Mouse (Mus musculus) liver, embryonic 14.5 days (tissue): ENCODE results near the gene Layn. TPM values are rescaled to one million over a fixed set of nuclear protein-coding genes. Genes with fewer than 3 reads are reported as not detected.

ENCODE experiments used
- ATAC-seq: fragments of 200-750 bp; cut with Nextera tagmentation; 2 replicates; pipeline ENCODE4 v1.8.0; 2017; ENCODE audit warnings: moderate number of reproducible peaks, mild to moderate bottlenecking, moderate library complexity; ENCODE audit not compliant: insufficient read depth
- DNase-seq, 3 experiments: peaks; one replicate each; pipeline ENCODE4 v3.0.0-alpha.2; 2012 to 2013; ENCODE audit warnings: low read depth in 3 of 3, low spot score in 3 of 3
- H3K27ac ChIP-seq: fragments of 300-500 bp; sonication (generic); 2 replicates; pipeline ENCODE4 v1.5.1; 2014; ENCODE audit warnings: moderate library complexity, mild to moderate bottlenecking, control low read depth, inconsistent platforms
- H3K27me3 ChIP-seq: fragments of 300-500 bp; sonication (generic); 2 replicates; pipeline ENCODE4 v1.6.1; 2014; ENCODE audit warnings: mild to moderate bottlenecking, low read length, moderate library complexity; ENCODE audit not compliant: control insufficient read depth, insufficient read depth
- H3K36me3 ChIP-seq: fragments of 300-500 bp; sonication (generic); replicated peaks from 2 replicates; pipeline ENCODE4 v1.6.1; 2014; ENCODE audit warnings: low read depth; ENCODE audit not compliant: control insufficient read depth, insufficient read depth
- H3K4me1 ChIP-seq, 2 experiments: fragments of 200-500 bp in 1 of 2; fragments of 300-500 bp in 1 of 2; sonication (generic) in 1 of 2; replicated peaks; 2 replicates each; pipeline ENCODE4 v1.6.1; 2012 to 2014; ENCODE audit warnings: antibody characterized with exemption in 1 of 2, inconsistent platforms in 1 of 2, low read length in 1 of 2; ENCODE audit not compliant: control insufficient read depth in 2 of 2, insufficient read depth in 2 of 2
- H3K4me2 ChIP-seq: fragments of 300-500 bp; sonication (generic); 2 replicates; pipeline ENCODE4 v1.6.1; 2014; ENCODE audit warnings: low read depth, mild to moderate bottlenecking, control low read depth, moderate library complexity
- H3K4me3 ChIP-seq, 2 experiments: fragments of 200-500 bp in 1 of 2; fragments of 300-500 bp in 1 of 2; sonication (generic) in 1 of 2; 2 replicates each; pipeline ENCODE4 v1.5.1; 2012 to 2014; ENCODE audit warnings: low read depth in 2 of 2, low read length in 2 of 2, mild to moderate bottlenecking in 2 of 2, control low read depth in 1 of 2, inconsistent platforms in 1 of 2, moderate library complexity in 1 of 2; ENCODE audit not compliant: insufficient read depth in 1 of 2
- H3K9ac ChIP-seq: fragments of 300-500 bp; sonication (generic); replicated peaks from 2 replicates; pipeline ENCODE4 v1.6.1; 2014; ENCODE audit warnings: mild to moderate bottlenecking, control low read depth, moderate library complexity
- H3K9me3 ChIP-seq: fragments of 300-500 bp; sonication (generic); 2 replicates; pipeline ENCODE4 v1.6.1; 2016; ENCODE audit warnings: low read length, mixed read lengths; ENCODE audit not compliant: control insufficient read depth
- CTCF ChIP-seq: IDR thresholded peaks from 2 replicates; pipeline ENCODE4 v1.5.1; 2016; ENCODE audit warnings: antibody characterized with exemption, low read depth, control low read depth
- EP300 ChIP-seq: IDR thresholded peaks from 2 replicates; pipeline ENCODE4 v1.6.1; 2016; ENCODE audit warnings: antibody characterized with exemption, low read depth
- WGBS: fragments of 180-500 bp; shearing (Covaris S2); extraction: QIAGEN DNeasy Blood & Tissue Kit; methylation state at CpG from one replicate; pipeline ENCODE4 v1.1.7; 2014; ENCODE audit not compliant: insufficient replicate concordance; 5-methylcytosine and 5-hydroxymethylcytosine counted together
- polyA plus RNA-seq, 2 experiments: library from polyadenylated mRNA; depleted of rRNA in 1 of 2; stranded (reverse) in 1 of 2; unstranded in 1 of 2; fragments of >200 nt; fragmentation: Nextera tagmentation in 1 of 2; extraction: Ambion mirVana in 1 of 2; gene quantifications; 2 replicates each; pipeline versions ENCODE4 v1.2.1 to v1.2.3; 2012 to 2014

Gene Layn
- polyA plus RNA-seq, 2 experiments: 0.45 to 1.1 TPM

- no peaks in the 10 kb centered on the region for H3K36me3 ChIP-seq
- H3K9me3 ChIP-seq: no peaks in the 10 kb centered on the region
- TF ChIP-seq CTCF (no peak; the same call in 1 of the 2 replicates), EP300 (no peak)
- H3K9ac ChIP-seq: no peak within 1 kb of the TSS
- H3K27me3 ChIP-seq: peaks cover 46% of the 10 kb centered on the region
- H3K4me2 ChIP-seq: peak within 1 kb of the TSS; percentile 33
- ATAC-seq (no peak), DNase-seq (no peak)
- WGBS: 8% methylated on average over 27 of the region's 27 CpGs
- no peaks in the 10 kb centered on the region for H3K4me1 ChIP-seq
- no peak within 1 kb of the TSS for H3K4me3 ChIP-seq
- H3K27ac ChIP-seq: no peak within 1 kb of the TSS
Observed at GRCm38 (mm10) chr9:51101756-51102425, 25.0 kb upstream of the Layn start, which contains the start of gene 4833427G06Rik. Gene 4833427G06Rik (minus strand): TSS chr9:51102078.

- H3K9ac ChIP-seq: no peak overlapping the region
- WGBS: 31% methylated on average over 2 of the region's 2 CpGs
- no peaks in the 10 kb centered on the region for H3K9me3 ChIP-seq
- no peak overlapping the region for H3K27ac ChIP-seq
- H3K36me3 ChIP-seq: no peaks in the 10 kb centered on the region
- TF ChIP-seq EP300: no peak
- TF ChIP-seq CTCF: no peak
- ATAC-seq (no peak), DNase-seq (no peak)
- H3K4me1 ChIP-seq: peaks cover 4 to 5% of the 10 kb centered on the region in 2 experiments; a peak in 3 of 4 replicates
- H3K4me2 ChIP-seq: no peak overlapping the region
- H3K4me3 ChIP-seq: no peak overlapping the region
- H3K27me3 ChIP-seq: peaks cover 9% of the 10 kb centered on the region
Observed at GRCm38 (mm10) chr9:51096306-51096705, 19.4 kb upstream of the Layn start.

GRCm38 (mm10) chr9:51093697-51094096 lies 16.8 kb upstream of the Layn start:
- Histone ChIP-seq H3K27ac (no peak overlapping the region), H3K4me2 (no peak overlapping the region), H3K4me1 (peaks cover 4 to 5% of the 10 kb centered on the region in 2 experiments; a peak in 3 of 4 replicates), H3K27me3 (no peaks in the 10 kb centered on the region), H3K4me3 (no peak overlapping the region), H3K9me3 (no peaks in the 10 kb centered on the region), H3K36me3 (no peaks in the 10 kb centered on the region), H3K9ac (no peak overlapping the region)
- 26% methylated on average over 5 of the region's 5 CpGs for WGBS
- ATAC-seq: peak; percentile 31; the same call in 1 of the 2 replicates
- TF ChIP-seq CTCF (no peak), EP300 (peak; percentile 77)
- DNase-seq: peak in 1 of 3 experiments; percentile 17

GRCm38 (mm10) chr9:51081614-51082013 lies 4.7 kb upstream of the Layn start:
- Histone ChIP-seq H3K27ac (no peak overlapping the region), H3K4me3 (no peak overlapping the region), H3K36me3 (no peaks in the 10 kb centered on the region), H3K9ac (no peak overlapping the region), H3K27me3 (no peaks in the 10 kb centered on the region), H3K4me1 (peaks cover 0 to 5% of the 10 kb centered on the region in 2 experiments; a peak in 2 of 4 replicates), H3K4me2 (no peak overlapping the region), H3K9me3 (no peaks in the 10 kb centered on the region)
- no peak for ATAC-seq
- DNase-seq: no peak
- TF ChIP-seq CTCF (no peak), EP300 (no peak)
- 62% methylated on average over 5 of the region's 5 CpGs for WGBS

GRCm38 (mm10) chr9:51076300-51076978 lies 455 bp downstream of the Layn start:
- H3K4me2 ChIP-seq: peak overlapping the region; percentile 66

More at GRCm38 (mm10) chr9:51076300-51076978, 455 bp downstream of the Layn start:
- no peaks in the 10 kb centered on the region for H3K36me3 ChIP-seq
- no peaks in the 10 kb centered on the region; the same call in 1 of the 2 replicates for H3K27me3 ChIP-seq
- under 1% methylated on average over 17 of the region's 17 CpGs for WGBS
- TF ChIP-seq CTCF (no peak), EP300 (no peak)
- peaks cover 0 to 5% of the 10 kb centered on the region in 2 experiments; a peak in 2 of 4 replicates for H3K4me1 ChIP-seq
- no peak overlapping the region for H3K9ac ChIP-seq
- no peaks in the 10 kb centered on the region for H3K9me3 ChIP-seq
- H3K27ac ChIP-seq: no peak overlapping the region
- ATAC-seq: peak; percentile 18; the same call in 1 of the 2 replicates
- peak overlapping the region; percentile 33 to 47 for H3K4me3 ChIP-seq
- DNase-seq: no peak
